Mouse (Mus musculus): ENCODE data around the gene Cyp1a1. TPM values are rescaled to one million over a fixed set of nuclear protein-coding genes. Genes with fewer than 3 reads are reported as not detected.

Gene Cyp1a1
- polyA plus RNA-seq, 1 experiment from 2014 or later = not detected

- H3K4me2 ChIP-seq = no peak overlapping the region
- H3K27me3 ChIP-seq (replicated peaks) = no peaks in the 10 kb centered on the region
- no peak overlapping the region for H3K9ac ChIP-seq
- ATAC-seq (ENCODE audit: insufficient read depth, low FRiP score, low read depth) = no peak
- WGBS = 78% methylated on average over 4 of the region's 4 CpGs
- no peak overlapping the region for H3K4me3 ChIP-seq (replicated peaks)
- H3K4me1 ChIP-seq = no peaks in the 10 kb centered on the region
- H3K36me3 ChIP-seq = no peaks in the 10 kb centered on the region
- H3K27ac ChIP-seq = no peak overlapping the region
- no peaks in the 10 kb centered on the region for H3K9me3 ChIP-seq
These were observed 28.8 kb upstream of the Cyp1a1 start for GRCm38 (mm10) chr9:57658970-57659369.

GRCm38 (mm10) chr9:57659774-57660173 is 28.0 kb upstream of the Cyp1a1 start:
- H3K4me1 ChIP-seq = no peaks in the 10 kb centered on the region
- no peak overlapping the region for H3K27ac ChIP-seq
- H3K9me3 ChIP-seq = no peaks in the 10 kb centered on the region
- H3K9ac ChIP-seq = no peak overlapping the region
- H3K27me3 ChIP-seq (replicated peaks) = no peaks in the 10 kb centered on the region
- WGBS = 26% methylated on average over 4 of the region's 4 CpGs
- ATAC-seq (ENCODE audit: insufficient read depth, low FRiP score, low read depth) = no peak; the same call in 1 of the 2 replicates
- no peaks in the 10 kb centered on the region for H3K36me3 ChIP-seq
- H3K4me3 ChIP-seq (replicated peaks) = no peak overlapping the region
- H3K4me2 ChIP-seq = no peak overlapping the region

- no peaks in the 10 kb centered on the region for H3K36me3 ChIP-seq
- H3K27me3 ChIP-seq (replicated peaks) = no peaks in the 10 kb centered on the region
- no peak overlapping the region for H3K4me2 ChIP-seq
- H3K9me3 ChIP-seq = no peaks in the 10 kb centered on the region
- H3K27ac ChIP-seq = no peak overlapping the region
- no peaks in the 10 kb centered on the region for H3K4me1 ChIP-seq
- 62% methylated on average over 6 of the region's 6 CpGs for WGBS
- no peak for ATAC-seq (ENCODE audit: insufficient read depth, low FRiP score, low read depth)
- no peak overlapping the region for H3K4me3 ChIP-seq (replicated peaks)
- no peak overlapping the region for H3K9ac ChIP-seq
These were observed 27.2 kb upstream of the Cyp1a1 start for GRCm38 (mm10) chr9:57660501-57660900.

- Histone ChIP-seq H3K4me1 (no peaks in the 10 kb centered on the region), H3K9ac (no peak overlapping the region), H3K27ac (no peak overlapping the region), H3K36me3 (no peaks in the 10 kb centered on the region), H3K4me3 (replicated peaks) (no peak overlapping the region), H3K4me2 (no peak overlapping the region), H3K9me3 (no peaks in the 10 kb centered on the region), H3K27me3 (replicated peaks) (no peaks in the 10 kb centered on the region)
- WGBS = 60% methylated on average over 3 of the region's 3 CpGs
- ATAC-seq (ENCODE audit: insufficient read depth, low FRiP score, low read depth) = no peak
These were observed 26.2 kb upstream of the Cyp1a1 start for GRCm38 (mm10) chr9:57661552-57661951.

- Histone ChIP-seq H3K36me3 (no peaks in the 10 kb centered on the region), H3K4me3 (replicated peaks) (no peak overlapping the region), H3K27me3 (replicated peaks) (no peaks in the 10 kb centered on the region), H3K4me1 (no peaks in the 10 kb centered on the region), H3K9me3 (no peaks in the 10 kb centered on the region), H3K27ac (no peak overlapping the region), H3K4me2 (no peak overlapping the region), H3K9ac (no peak overlapping the region)
- no peak for ATAC-seq (ENCODE audit: insufficient read depth, low FRiP score, low read depth)
- 43% methylated on average over 7 of the region's 7 CpGs for WGBS
These were observed 23.1 kb upstream of the Cyp1a1 start for GRCm38 (mm10) chr9:57664616-57665015.

- Histone ChIP-seq H3K4me1 (no peaks in the 10 kb centered on the region), H3K27ac (no peak overlapping the region), H3K9ac (no peak overlapping the region), H3K9me3 (no peaks in the 10 kb centered on the region), H3K36me3 (no peaks in the 10 kb centered on the region), H3K27me3 (replicated peaks) (no peaks in the 10 kb centered on the region), H3K4me2 (no peak overlapping the region), H3K4me3 (replicated peaks) (no peak overlapping the region)
- WGBS = 71% methylated on average over 8 of the region's 8 CpGs
- ATAC-seq (ENCODE audit: insufficient read depth, low FRiP score, low read depth) = no peak
These were observed 21.2 kb upstream of the Cyp1a1 start for GRCm38 (mm10) chr9:57666536-57666935.

- Histone ChIP-seq H3K4me3 (replicated peaks) (no peak overlapping the region), H3K4me1 (no peaks in the 10 kb centered on the region), H3K9me3 (no peaks in the 10 kb centered on the region), H3K27me3 (replicated peaks) (no peaks in the 10 kb centered on the region), H3K4me2 (no peak overlapping the region), H3K9ac (no peak overlapping the region), H3K36me3 (no peaks in the 10 kb centered on the region), H3K27ac (no peak overlapping the region)
- ATAC-seq (ENCODE audit: insufficient read depth, low FRiP score, low read depth) = no peak
- WGBS = 66% methylated on average over 3 of the region's 3 CpGs
These were observed 20.6 kb upstream of the Cyp1a1 start for GRCm38 (mm10) chr9:57667136-57667535.

GRCm38 (mm10) chr9:57667817-57668216 is 19.9 kb upstream of the Cyp1a1 start:
- no peak overlapping the region for H3K4me3 ChIP-seq (replicated peaks)
- WGBS = 57% methylated on average over 11 of the region's 11 CpGs
- H3K4me2 ChIP-seq = no peak overlapping the region
- H3K9ac ChIP-seq = no peak overlapping the region
- no peak overlapping the region for H3K27ac ChIP-seq
- ATAC-seq (ENCODE audit: insufficient read depth, low FRiP score, low read depth) = no peak
- no peaks in the 10 kb centered on the region for H3K36me3 ChIP-seq
- H3K27me3 ChIP-seq (replicated peaks) = no peaks in the 10 kb centered on the region
- H3K4me1 ChIP-seq = no peaks in the 10 kb centered on the region
- H3K9me3 ChIP-seq = no peaks in the 10 kb centered on the region

GRCm38 (mm10) chr9:57668277-57668676 is 19.5 kb upstream of the Cyp1a1 start:
- H3K27me3 ChIP-seq (replicated peaks) = no peaks in the 10 kb centered on the region
- H3K36me3 ChIP-seq = no peaks in the 10 kb centered on the region
- 20% methylated on average over 1 of the region's 1 CpGs for WGBS
- no peak overlapping the region for H3K9ac ChIP-seq
- H3K4me3 ChIP-seq (replicated peaks) = no peak overlapping the region
- H3K9me3 ChIP-seq = no peaks in the 10 kb centered on the region
- H3K27ac ChIP-seq = no peak overlapping the region
- no peak for ATAC-seq (ENCODE audit: insufficient read depth, low FRiP score, low read depth)
- no peak overlapping the region for H3K4me2 ChIP-seq
- H3K4me1 ChIP-seq = no peaks in the 10 kb centered on the region

GRCm38 (mm10) chr9:57669566-57669965 is 18.2 kb upstream of the Cyp1a1 start:
- WGBS = 82% methylated on average over 3 of the region's 3 CpGs

GRCm38 (mm10) chr9:57671037-57671436 is 16.7 kb upstream of the Cyp1a1 start:
- Histone ChIP-seq H3K4me3 (replicated peaks) (no peak overlapping the region), H3K9me3 (no peaks in the 10 kb centered on the region), H3K27me3 (replicated peaks) (no peaks in the 10 kb centered on the region), H3K4me1 (no peaks in the 10 kb centered on the region), H3K9ac (no peak overlapping the region), H3K36me3 (no peaks in the 10 kb centered on the region), H3K4me2 (no peak overlapping the region), H3K27ac (no peak overlapping the region)
- no peak for ATAC-seq (ENCODE audit: insufficient read depth, low FRiP score, low read depth)
- 89% methylated on average over 4 of the region's 4 CpGs for WGBS

More at GRCm38 (mm10) chr9:57669566-57669965, 18.2 kb upstream of the Cyp1a1 start:
- no peak for ATAC-seq (ENCODE audit: insufficient read depth, low FRiP score, low read depth)
- no peaks in the 10 kb centered on the region for H3K36me3 ChIP-seq
- H3K4me3 ChIP-seq (replicated peaks) = no peak overlapping the region
- H3K4me2 ChIP-seq = no peak overlapping the region
- H3K4me1 ChIP-seq = no peaks in the 10 kb centered on the region
- no peaks in the 10 kb centered on the region for H3K27me3 ChIP-seq (replicated peaks)
- no peak overlapping the region for H3K27ac ChIP-seq
- H3K9me3 ChIP-seq = no peaks in the 10 kb centered on the region
- H3K9ac ChIP-seq = no peak overlapping the region

GRCm38 (mm10) chr9:57671500-57671899 is 16.2 kb upstream of the Cyp1a1 start:
- no peak overlapping the region for H3K9ac ChIP-seq
- H3K27ac ChIP-seq = no peak overlapping the region
- no peaks in the 10 kb centered on the region for H3K36me3 ChIP-seq
- no peak for ATAC-seq (ENCODE audit: insufficient read depth, low FRiP score, low read depth)
- 78% methylated on average over 5 of the region's 5 CpGs for WGBS
- H3K4me3 ChIP-seq (replicated peaks) = no peak overlapping the region
- no peaks in the 10 kb centered on the region for H3K27me3 ChIP-seq (replicated peaks)
- no peak overlapping the region for H3K4me2 ChIP-seq
- H3K9me3 ChIP-seq = no peaks in the 10 kb centered on the region
- H3K4me1 ChIP-seq = no peaks in the 10 kb centered on the region

- H3K4me1 ChIP-seq = no peaks in the 10 kb centered on the region
- H3K9me3 ChIP-seq = no peaks in the 10 kb centered on the region
- ATAC-seq (ENCODE audit: insufficient read depth, low FRiP score, low read depth) = no peak
- no peak overlapping the region for H3K27ac ChIP-seq
- no peaks in the 10 kb centered on the region for H3K36me3 ChIP-seq
- H3K4me2 ChIP-seq = no peak overlapping the region
- H3K4me3 ChIP-seq (replicated peaks) = no peak overlapping the region
- 79% methylated on average over 10 of the region's 10 CpGs for WGBS
- no peak overlapping the region for H3K9ac ChIP-seq
- H3K27me3 ChIP-seq (replicated peaks) = no peaks in the 10 kb centered on the region
These were observed 6.3 kb upstream of the Cyp1a1 start for GRCm38 (mm10) chr9:57681411-57681810.
